Mouse (Mus musculus) naive thymus-derived CD4-positive, alpha-beta T cell, adult 2 months (primary cell): ENCODE data around the gene Frmd4a.
"Not testable (repeated sequence)": the region's sequence is repeated elsewhere in the genome, so short reads cannot be mapped to it uniquely, and the experiment has no call there.

Experiments
- DNase-seq: peaks from one replicate; pipeline ENCODE4 v3.0.0-alpha.2; 2011; ENCODE audit warnings: low read depth

Gene Frmd4a

GRCm38 (mm10) chr2:4335881-4336280, 318.4 kb downstream of the Frmd4a start:
- no peak for DNase-seq

DNA sequence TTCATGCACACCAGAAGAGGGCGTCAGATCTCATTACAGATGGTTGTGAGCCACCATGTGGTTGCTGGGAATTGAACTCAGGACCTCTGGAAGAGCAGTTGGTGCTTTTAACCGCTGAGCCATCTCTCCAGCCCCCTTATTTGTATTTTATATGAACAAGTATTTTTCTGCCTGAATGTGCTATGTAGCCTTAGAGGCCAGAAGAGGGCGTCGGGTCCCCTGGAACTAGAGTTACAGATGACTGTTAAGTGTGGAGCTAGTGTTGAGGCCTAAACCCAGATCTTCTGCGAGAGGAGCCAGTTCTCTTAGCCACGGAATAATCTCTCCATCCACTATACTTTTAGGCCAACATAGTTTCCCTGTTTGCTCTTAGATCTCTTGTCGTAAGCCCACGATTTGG, 320.8 kb downstream of the Frmd4a start:
- DNase-seq = not testable (repeated sequence)

- no peak for DNase-seq
These were observed 321.6 kb downstream of the Frmd4a start for GRCm38 (mm10) chr2:4339128-4339527.

DNA sequence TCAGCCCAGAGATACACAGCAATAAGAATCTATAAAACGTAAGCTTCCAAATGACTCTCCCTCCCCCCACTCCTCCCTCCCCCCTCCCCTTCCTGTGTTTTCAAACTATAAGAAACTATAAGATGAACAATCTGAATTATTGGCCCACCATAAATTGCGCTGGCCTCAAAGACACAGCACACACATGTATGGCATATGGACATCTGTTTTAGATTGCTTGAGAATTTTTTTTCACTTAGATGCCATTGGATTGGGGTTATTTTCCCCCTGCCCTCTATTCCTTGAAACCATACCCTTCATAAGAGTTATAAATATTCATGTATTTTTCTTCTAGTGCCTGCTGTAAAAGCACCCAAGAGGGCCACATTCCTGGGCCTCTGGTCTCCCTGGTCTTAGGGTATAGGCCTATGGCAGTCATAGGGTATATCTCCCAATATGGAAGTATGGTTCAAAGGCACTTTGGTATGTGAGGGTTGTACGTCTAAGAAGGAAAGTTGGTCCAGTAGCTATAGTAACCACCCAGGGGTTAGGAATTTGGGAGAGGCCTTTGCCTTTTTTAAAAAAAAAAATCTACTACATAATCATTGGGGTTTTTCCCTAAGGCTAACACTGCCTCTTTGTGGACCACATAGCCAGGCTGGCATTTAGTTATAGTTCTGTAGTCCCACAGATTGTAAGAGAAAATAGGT, 322.2 kb downstream of the Frmd4a start:
- no peak for DNase-seq

- DNase-seq = no peak
These were observed 322.9 kb downstream of the Frmd4a start for GRCm38 (mm10) chr2:4340378-4340777.

GRCm38 (mm10) chr2:4341141-4341540, 323.6 kb downstream of the Frmd4a start:
- no peak for DNase-seq

DNA sequence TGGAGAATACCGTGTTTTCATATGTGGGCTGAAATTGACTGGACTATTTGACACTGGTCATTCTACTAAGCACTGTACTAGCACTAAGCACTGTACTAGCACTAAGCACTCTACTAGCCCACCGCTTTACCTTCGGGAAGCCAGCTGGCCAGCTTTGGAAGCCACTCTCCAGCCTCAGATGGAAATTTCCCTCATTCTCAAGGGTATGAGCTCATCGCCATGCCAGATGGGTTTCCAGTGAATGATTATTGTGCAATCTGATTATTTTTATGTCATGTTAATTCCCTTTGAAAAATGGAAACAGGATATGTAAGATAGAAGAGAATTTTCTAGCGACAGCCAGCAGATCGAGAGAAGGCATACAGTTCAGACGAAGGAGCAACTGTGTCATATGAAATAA, 324.5 kb downstream of the Frmd4a start:
- DNase-seq = no peak

DNA sequence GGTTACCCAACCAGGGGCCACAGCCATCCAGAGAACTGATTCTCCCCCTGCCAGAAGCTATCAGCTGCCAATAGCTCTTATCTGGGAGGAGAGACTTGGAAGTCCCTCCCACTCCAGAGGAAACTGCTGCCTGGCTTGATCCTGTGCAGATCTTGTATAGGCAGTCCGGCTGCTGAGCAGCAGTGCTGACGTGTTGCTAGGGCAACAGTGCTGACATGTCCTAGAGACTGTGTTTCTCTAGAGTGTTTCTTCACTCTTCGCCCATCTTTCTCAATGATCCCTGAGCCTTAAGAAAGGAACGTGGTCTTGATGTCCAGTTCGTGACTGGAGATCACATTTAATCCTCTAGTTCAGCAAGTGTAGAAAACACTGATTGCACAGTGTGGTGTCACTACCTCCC, 326.9 kb downstream of the Frmd4a start:
- no peak for DNase-seq

DNA sequence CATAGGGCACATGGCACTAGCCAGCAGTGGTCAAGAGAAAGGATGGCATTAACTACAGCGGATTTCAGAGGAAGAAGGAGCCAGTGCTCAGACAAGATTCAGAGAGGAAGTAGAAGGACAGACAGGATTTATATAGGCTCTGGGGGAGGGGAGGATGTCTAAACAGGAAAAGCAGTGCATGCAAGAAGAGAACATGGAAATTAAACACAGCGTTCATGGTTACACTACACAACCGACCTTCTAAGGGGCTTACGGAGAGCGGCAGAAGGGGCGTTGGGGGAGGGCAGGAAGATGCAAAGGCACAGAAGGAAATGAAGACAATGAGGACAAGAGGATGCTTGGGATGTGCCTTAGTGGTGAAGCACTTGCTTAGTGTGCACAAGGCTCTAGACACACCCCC, 328.7 kb downstream of the Frmd4a start:
- DNase-seq = peak; percentile 2

- DNase-seq = no peak
These were observed 329.4 kb downstream of the Frmd4a start for GRCm38 (mm10) chr2:4346953-4347352.

DNA sequence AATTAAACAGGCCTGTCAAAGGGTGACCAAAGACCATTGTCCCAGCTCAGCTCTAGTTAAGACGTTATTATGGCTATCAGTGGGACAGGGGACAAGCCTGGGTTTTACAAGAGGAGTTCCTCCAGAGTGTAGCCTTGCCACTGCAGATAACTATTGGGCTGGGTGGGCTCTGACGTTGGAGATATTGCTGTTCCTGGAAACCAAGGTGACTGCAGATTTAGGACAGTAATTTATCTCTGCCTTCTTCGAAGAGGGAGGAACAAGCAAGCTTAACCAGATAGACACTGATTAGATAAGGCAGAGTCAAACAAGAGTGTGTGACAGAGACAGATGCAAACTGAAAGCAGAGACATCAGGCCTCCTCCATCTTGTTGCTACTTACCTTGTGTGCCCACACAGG, 330.3 kb downstream of the Frmd4a start:
- no peak for DNase-seq

GRCm38 (mm10) chr2:4348509-4348908, 331.0 kb downstream of the Frmd4a start:
- DNase-seq = no peak

DNA sequence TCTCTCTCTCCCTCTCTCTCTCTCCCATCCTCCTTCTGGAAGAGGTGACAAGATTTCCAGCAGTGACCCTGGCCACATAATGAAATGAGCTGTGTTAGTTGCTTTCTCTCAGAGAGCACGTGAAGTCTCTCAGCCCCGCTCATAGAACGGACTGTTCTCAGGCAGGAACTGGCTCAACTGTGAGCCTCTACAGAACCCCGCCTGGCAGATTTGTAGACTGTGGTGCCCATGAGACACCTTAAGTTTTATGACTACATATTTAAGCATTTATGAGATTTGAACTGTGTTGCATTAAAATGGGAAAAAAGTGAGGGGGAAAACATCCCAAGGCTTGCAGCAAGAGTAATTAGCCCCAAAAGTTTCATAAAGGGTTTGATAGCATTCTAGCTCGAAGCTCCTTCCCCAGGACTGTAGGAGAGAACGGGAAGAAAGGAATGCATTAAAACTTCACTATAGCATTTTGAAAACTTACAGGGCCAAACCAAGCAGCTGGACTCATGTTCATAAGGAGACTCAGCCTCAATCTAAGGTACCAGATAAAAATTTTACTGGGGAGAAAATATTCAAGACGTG, 339.4 kb downstream of the Frmd4a start:
- no peak for DNase-seq

- DNase-seq = no peak
These were observed 344.7 kb downstream of the Frmd4a start for GRCm38 (mm10) chr2:4361981-4362834.

DNA sequence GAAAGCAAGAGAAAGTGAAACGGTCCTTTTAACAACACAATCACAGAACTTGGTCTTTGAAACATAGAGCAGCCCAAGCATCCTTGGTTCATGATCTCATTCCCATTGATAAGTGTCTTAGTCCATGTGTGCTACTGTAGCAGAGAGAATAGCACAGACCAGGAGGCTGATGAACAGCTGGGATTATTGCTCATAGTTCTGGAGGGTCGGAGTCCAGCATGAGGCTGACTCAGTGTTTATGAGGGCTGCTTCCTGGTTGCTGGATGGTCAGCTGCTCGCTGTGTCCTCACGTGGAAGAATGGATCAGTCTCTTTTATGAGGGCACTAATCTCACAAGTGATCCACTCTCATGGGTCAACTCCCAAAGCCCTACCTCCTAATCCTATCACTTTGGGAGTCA, 347.4 kb downstream of the Frmd4a start:
- no peak for DNase-seq

- no peak for DNase-seq
These were observed 351.0 kb downstream of the Frmd4a start for GRCm38 (mm10) chr2:4368544-4368943.

- DNase-seq = no peak
These were observed 353.0 kb downstream of the Frmd4a start for GRCm38 (mm10) chr2:4370499-4370898.

DNA sequence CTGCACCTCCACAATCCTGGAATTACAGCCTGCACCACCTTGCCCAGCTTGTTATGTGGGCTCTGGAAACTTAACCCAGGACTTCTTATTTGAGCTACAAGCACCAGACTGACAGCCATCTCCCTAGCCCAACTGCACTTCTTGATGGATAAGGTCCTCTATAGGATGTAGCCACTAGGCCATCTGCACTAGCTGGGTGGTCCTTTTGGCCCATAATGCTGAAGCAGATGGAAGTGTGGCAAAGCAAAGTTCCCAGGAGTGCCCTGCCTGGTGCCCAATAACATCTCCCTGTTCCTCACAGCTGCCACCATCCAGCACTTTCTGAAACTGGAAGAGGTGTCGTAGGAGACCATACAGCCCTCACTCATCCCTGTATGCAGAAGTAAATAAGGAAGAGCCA, 353.8 kb downstream of the Frmd4a start:
- DNase-seq = no peak

GRCm38 (mm10) chr2:4378844-4379243, 361.3 kb downstream of the Frmd4a start:
- no peak for DNase-seq

- DNase-seq = no peak
These were observed 362.9 kb downstream of the Frmd4a start for GRCm38 (mm10) chr2:4380435-4380834.

GRCm38 (mm10) chr2:4380926-4381325, 363.4 kb downstream of the Frmd4a start:
- DNase-seq = no peak

DNA sequence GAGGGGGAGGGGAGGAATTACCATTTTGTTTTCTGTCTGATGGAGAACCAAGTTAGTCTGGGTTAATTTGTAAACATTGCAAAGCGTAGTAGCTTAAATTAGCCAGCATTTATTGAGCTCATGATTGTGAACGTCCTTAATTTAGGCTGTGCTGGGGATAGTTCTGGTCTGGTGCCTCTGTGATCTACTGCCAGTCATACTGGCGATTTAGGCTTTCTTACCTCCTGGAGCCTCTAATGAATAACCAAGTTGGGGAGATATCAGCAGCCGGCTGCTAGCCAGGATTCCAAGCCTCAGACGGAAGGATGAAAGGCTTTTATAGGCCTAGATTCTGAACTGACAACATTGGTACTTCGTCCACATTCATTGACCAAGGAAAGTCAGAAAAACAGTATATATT, 369.0 kb downstream of the Frmd4a start:
- no peak for DNase-seq

GRCm38 (mm10) chr2:4389330-4389729, 371.8 kb downstream of the Frmd4a start:
- no peak for DNase-seq
